ENCODE assay signal across 16 mouse cellular contexts in the genomic region with DNA sequence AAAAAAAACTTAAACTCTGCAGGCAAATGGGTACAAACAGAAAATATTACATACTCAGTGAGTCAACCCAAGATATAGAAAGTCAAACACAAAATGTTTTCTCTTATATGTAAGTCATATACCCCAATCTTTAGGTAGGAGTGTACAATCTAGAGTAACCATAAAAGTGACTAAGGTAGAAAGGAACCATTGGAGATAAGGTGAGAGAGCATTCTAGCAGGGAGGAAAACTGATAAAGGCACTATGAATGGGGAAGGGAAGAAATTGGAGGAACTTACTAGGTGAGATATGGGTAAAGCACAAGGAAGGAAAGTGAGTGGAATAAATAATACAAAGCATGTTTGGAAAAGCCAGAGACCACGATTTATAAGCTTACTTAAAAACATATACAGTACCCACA.
"Had no signal": no experiment of that assay in that cellular context is flagged by ENCODE, and none has a peak within 500 bp of the region (broad histone marks: within the 10 kb centered on the region; RNA-seq: fewer than 3 reads in every experiment).

No protein-coding gene starts in this region.

- H3K4me3 ChIP-seq: neural tube, embryonic 12.5 days; neural tube, embryonic 13.5 days; neural tube, embryonic 15.5 days; stomach, embryonic 15.5 days had no signal

- H3K27ac ChIP-seq: neural tube, embryonic 12.5 days; neural tube, embryonic 13.5 days; neural tube, embryonic 15.5 days; stomach, embryonic 15.5 days had no signal

- H3K9ac ChIP-seq: neural tube, embryonic 12.5 days; neural tube, embryonic 13.5 days; neural tube, embryonic 15.5 days; stomach, embryonic 15.5 days had no signal

- H3K4me1 ChIP-seq: neural tube, embryonic 12.5 days; neural tube, embryonic 15.5 days; stomach, embryonic 15.5 days had no signal

- H3K9me3 ChIP-seq: neural tube, embryonic 12.5 days; neural tube, embryonic 13.5 days; neural tube, embryonic 15.5 days; stomach, embryonic 15.5 days had no signal

- H3K36me3 ChIP-seq: neural tube, embryonic 12.5 days; neural tube, embryonic 13.5 days; neural tube, embryonic 15.5 days; stomach, embryonic 15.5 days had no signal

- H3K4me2 ChIP-seq: neural tube, embryonic 12.5 days; neural tube, embryonic 13.5 days; neural tube, embryonic 15.5 days; stomach, embryonic 15.5 days had no signal

- H3K27me3 ChIP-seq: neural tube, embryonic 12.5 days; neural tube, embryonic 13.5 days; neural tube, embryonic 15.5 days; stomach, embryonic 15.5 days had no signal

- DNase-seq: retina, postnatal 1 day; right cerebral cortex, adult 18-20 months; right cerebral cortex, postnatal 14 days; right cerebral cortex, postnatal 25 days; right cerebral cortex, postnatal 4 days; spleen, adult 18-20 months; thymus, adult 18-20 months; thymus, adult 2 months; thymus, postnatal 14 days; thymus, postnatal 25 days; thymus, postnatal 36 days; thymus, postnatal 4 days had no signal
